Mouse (Mus musculus) heart, postnatal 0 days (tissue): ENCODE measurements around the gene Car10.

Experiments used
- CTCF ChIP-seq: IDR thresholded peaks from 2 replicates; pipeline ENCODE4 v1.5.1; 2016; ENCODE audit warnings: antibody characterized with exemption, control low read depth, low read depth
- EP300 ChIP-seq: IDR thresholded peaks from 2 replicates; pipeline ENCODE4 v1.6.1; 2016; ENCODE audit warnings: antibody characterized with exemption, low read depth

- TF ChIP-seq CTCF, result no peak
- TF ChIP-seq EP300, result no peak
Observed at GRCm38 (mm10) chr11:93367740-93368139, 269.9 kb downstream of the Car10 start.
